Comparison of ENCODE assay signal across 8 mouse cellular contexts in the genomic region with DNA sequence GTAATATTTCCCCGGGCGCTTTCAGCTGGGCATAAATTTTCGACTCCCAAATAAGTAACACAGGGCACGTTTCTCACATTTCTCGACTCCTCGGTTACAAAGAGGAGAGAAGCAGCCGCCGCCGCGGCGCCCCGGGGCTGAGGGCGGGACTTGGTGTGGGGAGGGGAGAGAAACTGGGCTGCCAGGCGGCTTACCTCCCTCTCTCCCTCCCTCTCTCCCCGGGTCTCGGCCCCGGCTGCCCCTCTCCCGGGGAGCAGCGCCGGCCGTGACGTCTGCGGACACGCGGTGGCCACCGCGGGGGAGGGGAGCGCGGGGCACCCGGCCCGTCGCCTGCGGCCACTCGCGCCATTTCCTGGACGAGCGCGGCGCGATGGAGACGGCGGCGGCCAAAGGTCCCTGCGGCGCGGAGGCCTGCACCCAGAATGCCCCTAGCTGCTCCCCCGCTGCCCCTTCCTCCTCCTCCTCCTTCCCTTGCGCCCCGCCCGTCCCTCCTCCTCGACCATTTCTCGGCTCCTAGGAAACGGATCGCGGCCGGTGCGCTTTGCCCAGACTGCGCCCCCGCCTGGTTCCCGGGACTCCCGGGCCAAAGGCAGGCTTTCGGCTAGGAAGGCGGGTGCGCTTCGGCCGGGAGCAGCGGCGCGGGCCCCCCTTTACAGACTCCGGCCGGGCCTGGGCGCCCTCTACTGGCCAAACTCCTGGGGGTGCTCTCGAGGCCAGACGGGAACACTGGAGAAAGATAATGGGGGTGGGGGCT. TPM values are rescaled to one million over a fixed set of nuclear protein-coding genes. Genes with fewer than 3 reads are reported as not detected.
A peak's percentile ranks its signal among the peaks of the same experiment; 100 is the strongest.
DNase-seq lines count a peak whose midpoint lies in the region; ATAC-seq lines count a peak whose summit lies in the region.

No protein-coding gene starts in this region.

- peak; percentile 15 for DNase-seq in T-cell, adult 2 months (ENCODE audit: low spot score)
- peak; percentile 97 to 98 for DNase-seq in cerebellum, postnatal 14 days
- peak; percentile 78 to 82 for DNase-seq in frontal cortex, postnatal 36 days (ENCODE audit: low spot score in 2 of 2)
- DNase-seq in hindbrain, embryonic 14.5 days (ENCODE audit: low spot score) = peak; percentile 89
- DNase-seq in left cerebral cortex, adult 11 months (ENCODE audit: low spot score) = peak; percentile 73
- DNase-seq in lung, postnatal 25 days (ENCODE audit: low spot score) = peak; percentile 88
- peak; percentile 82 for DNase-seq in right cerebral cortex, adult 2 months (ENCODE audit: low spot score in 2 of 2)
- peak; percentile 96 for DNase-seq in urinary bladder, postnatal 25 days (ENCODE audit: low spot score)

- WGBS in hindbrain, embryonic 14.5 days = under 1% methylated on average over 43 of the region's 74 CpGs

- H3K4me2 ChIP-seq in hindbrain, embryonic 14.5 days (replicated peaks) = peak overlapping the region; percentile 70

- H3K9ac ChIP-seq in hindbrain, embryonic 14.5 days = peak overlapping the region; percentile 93

- H3K4me3 ChIP-seq in hindbrain, embryonic 14.5 days (replicated peaks; ENCODE audit: low read length) = peak overlapping the region; percentile 83

- H3K36me3 ChIP-seq in hindbrain, embryonic 14.5 days (replicated peaks; ENCODE audit: control insufficient read depth, insufficient read depth) = no peaks in the 10 kb centered on the region

- no peaks in the 10 kb centered on the region for H3K9me3 ChIP-seq in hindbrain, embryonic 14.5 days (ENCODE audit: control insufficient read depth, low read length)

- peak overlapping the region; percentile 100 for H3K27ac ChIP-seq in hindbrain, embryonic 14.5 days

- H3K4me1 ChIP-seq in hindbrain, embryonic 14.5 days (replicated peaks; ENCODE audit: control insufficient read depth, insufficient read depth, low read length) = peaks cover 26% of the 10 kb centered on the region

- ATAC-seq in hindbrain, embryonic 14.5 days (ENCODE audit: low FRiP score) = peak; percentile 78

- H3K27me3 ChIP-seq in hindbrain, embryonic 14.5 days (ENCODE audit: control insufficient read depth, insufficient read depth, low read length) = no peaks in the 10 kb centered on the region

RNA-seq across cellular contexts. Expression of a gene that starts 1.3 kb away (rescaled TPM):
- 12.3 and 13.0 TPM in 2 replicates for polyA plus RNA-seq in hindbrain, embryonic 14.5 days (2014; fragmentation: Nextera tagmentation; extraction: Ambion mirVana)

Comparison
In these comparisons a context has a peak if more than half of its experiments do, and no peak if none do; other contexts are left out.
1. Peak in every context shown above with its lines: DNase-seq, ATAC-seq, H3K4me3 ChIP-seq and H3K27ac ChIP-seq.
2. DNase-seq: peak in every context shown above with its lines; median percentile 98 in cerebellum, postnatal 14 days; 96 in urinary bladder, postnatal 25 days; 89 in hindbrain, embryonic 14.5 days; 88 in lung, postnatal 25 days; 82 in right cerebral cortex, adult 2 months; 80 in frontal cortex, postnatal 36 days; 73 in left cerebral cortex, adult 11 months; 15 in T-cell, adult 2 months.